Mouse (Mus musculus) telencephalon, adult 2 months (tissue): ENCODE measurements around the gene Arl14ep.
A peak's percentile ranks its signal among the peaks of the same experiment; 100 is the strongest.
"Not testable (repeated sequence)": the region's sequence is repeated elsewhere in the genome, so short reads cannot be mapped to it uniquely, and the experiment has no call there.

Source experiments
- DNase-seq: peaks from one replicate; pipeline ENCODE4 v3.0.0-alpha.2; 2011; ENCODE audit warnings: low read depth, low spot score

The Arl14ep gene

DNA sequence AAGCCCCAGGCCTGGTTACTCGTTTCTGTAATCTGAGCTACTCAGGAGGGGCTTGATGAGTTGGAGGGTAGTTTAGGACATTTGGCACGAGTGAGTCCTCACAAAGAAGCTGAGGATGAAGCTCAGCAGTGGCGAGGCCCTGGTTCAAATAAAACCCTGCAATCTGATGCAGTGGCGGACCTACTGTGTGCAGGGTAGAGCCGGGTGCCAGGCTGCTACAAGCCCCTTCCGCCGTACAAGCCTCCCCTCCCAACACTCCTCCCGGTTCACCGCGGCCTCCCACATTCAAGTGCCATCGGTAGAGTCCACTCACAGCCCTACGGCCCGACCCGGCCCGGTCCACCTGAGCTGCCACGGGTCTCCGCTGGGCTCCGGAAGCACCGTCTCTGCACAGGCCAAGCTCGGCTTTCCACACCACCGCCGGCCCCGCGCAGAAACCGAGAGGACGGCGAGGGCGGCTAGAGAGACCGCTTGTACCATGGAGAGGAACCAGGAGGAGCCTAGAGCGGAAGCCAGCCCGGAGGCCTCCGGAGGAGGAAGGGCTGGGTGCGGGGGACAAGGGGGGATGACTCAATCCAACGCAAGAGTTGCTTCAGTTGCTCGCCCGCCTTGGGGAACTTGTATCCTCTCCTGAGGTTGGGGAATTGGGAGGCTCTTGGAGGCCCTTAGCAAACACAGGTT, at the start of gene Arl14ep:
Gene Arl14ep, minus strand, starts transcription at position 466 of the 681 bp plus-strand sequence.
- DNase-seq = peak; percentile 85

DNA sequence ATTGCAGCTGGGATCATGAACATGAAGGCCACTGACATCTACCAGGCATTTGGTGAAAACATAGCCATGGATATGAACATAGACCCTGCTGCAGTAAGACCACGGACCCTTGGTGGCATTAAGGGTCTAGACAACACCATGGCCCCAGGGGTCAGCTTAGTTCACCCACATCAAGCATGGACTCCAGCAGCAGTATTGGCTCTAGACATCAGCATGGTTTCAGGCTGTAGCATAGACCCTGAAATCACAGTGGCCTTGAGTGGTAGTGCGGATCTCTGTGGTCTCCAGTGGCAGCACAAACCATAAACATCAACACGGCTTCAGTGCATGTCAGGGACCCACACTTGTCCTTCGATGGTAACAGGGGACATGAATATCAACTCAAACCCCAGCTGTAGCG, 48.5 kb upstream of the Arl14ep start:
- DNase-seq = no peak

DNA sequence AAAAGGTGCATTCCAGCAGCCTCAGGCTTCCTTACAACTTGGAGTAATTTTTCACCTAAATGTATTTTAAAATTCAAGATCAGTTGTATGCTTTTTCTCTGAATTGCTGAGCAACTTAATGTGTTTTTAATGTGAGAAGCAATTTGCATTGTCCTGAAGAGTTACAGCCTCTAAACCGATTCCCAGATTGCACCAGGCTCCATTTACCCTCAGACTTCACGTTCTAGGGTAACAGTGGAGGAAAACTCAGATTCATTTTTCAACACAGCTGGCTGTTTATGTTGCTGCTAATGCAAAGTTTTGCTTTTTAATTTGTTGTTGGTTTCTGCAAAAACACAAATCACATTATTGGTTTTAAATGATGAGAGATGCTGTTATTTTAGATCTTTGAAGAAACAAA, 45.1 kb upstream of the Arl14ep start:
- DNase-seq = no peak

DNA sequence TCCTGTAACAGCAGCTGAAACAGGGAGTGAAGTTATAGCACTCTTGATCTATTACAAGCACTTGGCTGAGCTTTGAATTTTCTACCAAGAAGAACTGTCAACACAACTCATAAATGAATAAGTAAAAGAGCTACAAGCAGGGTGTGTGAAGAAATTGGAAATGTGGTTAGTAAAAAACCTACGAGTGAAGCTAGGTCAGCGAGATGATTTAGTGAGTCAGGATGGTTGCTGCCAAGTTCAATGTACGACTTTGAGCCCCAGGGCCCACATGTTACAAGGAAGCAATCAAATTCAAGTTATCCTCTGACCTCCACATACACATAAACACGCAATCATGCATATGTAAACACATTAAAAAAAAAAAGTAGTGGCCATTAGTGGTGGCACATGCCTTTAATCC, 38.9 kb upstream of the Arl14ep start:
- DNase-seq = no peak

DNA sequence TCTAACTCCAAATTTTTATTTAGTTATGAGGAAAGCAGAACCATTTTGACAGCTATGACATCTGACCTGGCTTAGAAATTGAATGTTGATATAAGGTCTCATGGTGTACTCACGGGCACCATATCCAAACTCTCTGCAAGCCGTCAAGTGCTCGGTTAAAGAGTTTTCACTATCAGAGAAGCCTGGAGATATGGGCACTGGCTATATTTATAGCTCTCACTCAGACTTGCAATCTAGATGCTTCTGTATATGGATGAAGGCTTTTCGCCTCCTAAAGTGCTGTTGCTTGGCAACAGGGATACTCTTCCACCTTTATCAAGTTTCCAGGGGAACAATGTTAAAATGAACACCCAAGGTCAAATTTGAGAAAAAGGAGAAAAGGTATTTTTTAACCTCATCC, 38.1 kb upstream of the Arl14ep start:
- no peak for DNase-seq

DNA sequence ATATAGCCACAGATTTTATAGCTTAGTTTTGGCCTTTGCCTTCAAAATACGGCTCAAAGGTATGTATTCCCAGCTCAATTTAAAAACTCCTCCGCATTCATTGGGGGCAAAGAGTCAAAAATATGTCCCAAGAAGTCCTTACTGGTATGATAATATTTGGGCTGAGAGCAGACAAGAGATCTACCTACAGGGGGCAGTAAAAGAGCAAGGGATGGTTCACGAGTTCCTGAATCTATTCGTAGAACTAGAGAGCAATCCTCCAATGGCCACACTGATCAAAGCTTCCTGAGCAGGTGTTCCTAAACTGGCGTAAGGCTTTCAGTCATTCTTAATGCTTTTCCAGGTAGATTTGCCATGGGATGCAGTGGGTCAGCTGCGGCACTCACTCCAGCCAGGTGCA, 35.9 kb upstream of the Arl14ep start:
- no peak for DNase-seq

DNA sequence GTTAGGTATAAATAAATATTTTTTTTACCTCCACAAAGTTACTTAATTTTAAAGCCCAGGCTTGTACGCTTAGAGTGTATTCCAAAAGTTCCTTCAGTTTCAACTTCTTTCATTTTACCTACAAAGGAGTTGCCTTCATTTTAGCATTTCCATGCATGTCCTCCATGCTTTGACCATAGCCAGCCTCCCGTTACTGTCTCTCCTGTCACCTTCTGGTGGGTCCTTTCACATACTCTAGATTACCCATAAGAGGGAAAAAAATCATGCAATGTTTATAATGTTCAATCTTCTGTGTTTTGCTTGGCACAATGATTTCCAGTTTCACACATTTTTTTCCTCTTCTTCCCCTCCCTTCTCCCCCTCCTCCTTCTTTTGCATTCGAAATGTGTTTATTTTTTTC, 32.2 kb upstream of the Arl14ep start:
- no peak for DNase-seq

DNA sequence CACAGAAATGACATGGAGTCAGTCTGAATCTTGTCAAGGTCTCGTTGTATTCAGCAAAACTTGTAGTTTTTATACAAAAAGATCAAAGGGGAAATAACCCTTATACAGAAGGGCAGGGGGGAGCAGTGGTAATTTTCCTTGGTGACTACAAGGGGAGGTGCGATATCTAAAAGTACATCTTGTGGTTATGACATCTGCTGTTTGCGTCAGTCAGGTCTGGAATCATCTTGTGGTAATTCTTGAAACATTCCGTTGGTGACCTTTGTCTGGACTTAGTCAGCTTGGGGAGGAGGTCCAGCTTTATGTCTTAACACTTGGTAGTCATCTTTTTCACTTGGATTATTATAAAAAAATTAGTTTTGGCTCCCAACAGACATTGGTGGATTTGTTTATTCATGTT, 31.7 kb upstream of the Arl14ep start:
- not testable (repeated sequence) for DNase-seq

DNA sequence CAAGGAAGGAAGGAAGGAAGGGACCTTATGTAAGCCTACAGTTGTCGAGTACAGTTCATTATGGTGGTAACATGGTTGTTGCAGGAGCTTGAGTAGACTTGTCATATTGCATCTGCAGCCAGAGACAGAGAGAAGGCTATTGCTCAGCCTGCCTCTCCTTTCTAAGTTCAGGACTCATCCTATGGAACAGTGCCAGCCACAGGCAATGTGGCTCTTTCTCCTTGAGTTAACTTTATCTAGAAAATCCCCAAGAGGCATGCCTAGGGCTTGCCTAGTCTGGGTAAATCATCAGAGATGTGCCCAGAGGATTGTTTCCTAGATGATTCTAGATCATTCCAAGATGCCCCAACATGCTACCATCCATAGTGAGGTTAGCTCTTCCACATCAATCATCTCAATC, 17.0 kb upstream of the Arl14ep start:
- DNase-seq = no peak

DNA sequence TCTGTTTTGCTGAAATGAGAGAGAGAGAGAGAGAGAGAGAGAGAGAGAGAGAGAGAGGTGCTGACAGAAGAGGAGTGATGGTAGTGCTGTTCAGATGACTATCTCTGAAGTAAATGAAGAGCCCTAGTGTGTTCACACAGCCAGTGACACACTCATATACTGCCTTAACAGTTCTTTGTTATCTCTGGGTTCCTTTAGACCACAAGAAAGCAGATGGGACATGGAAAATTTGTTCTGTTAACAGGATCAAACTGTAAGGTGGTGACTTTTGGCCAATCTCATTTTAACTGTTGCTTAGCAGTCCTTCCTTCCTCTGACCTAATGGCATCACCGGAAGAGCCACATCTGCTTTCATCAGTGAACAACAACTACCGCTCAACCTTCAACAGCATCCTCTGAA, 10.7 kb upstream of the Arl14ep start:
- no peak for DNase-seq

DNA sequence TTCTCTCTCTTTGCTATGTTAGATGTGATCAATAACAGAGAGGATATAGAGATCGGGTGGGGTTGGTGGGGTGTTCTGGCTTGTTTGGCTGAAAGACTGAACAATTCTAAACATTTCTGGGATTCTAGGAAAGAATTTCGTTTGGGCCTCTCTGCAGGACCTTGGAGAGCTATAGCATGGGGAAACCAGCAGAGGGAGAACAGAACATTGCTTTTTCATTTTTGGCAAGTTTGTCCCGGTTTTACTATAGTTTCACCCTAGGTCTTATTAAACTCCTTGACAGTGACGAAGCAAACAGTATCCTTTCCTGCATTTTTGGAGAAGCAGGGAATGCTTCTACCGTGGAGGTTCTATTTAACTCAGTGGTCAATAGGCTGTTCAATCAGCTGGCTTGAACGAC, 8.3 kb upstream of the Arl14ep start:
- DNase-seq = no peak

DNA sequence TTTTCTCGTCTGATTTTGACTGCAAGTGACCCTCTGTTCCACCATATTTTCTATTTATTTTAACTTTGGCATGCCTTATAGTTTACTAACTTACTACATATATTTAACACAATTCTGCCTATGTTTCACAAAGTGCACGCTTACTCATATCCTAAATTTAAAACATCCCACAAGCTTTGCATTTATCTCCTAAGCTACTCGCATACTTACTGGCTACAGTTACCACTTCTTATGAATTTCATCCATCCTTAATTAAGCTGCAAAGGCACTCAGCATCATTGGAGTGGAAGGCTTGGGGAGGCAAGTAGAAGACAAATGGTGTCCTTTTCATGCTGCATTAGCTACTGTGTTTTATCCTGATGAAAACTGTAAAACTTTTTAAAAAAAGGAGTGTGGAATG, 2.2 kb upstream of the Arl14ep start:
- DNase-seq = peak; percentile 55

DNA sequence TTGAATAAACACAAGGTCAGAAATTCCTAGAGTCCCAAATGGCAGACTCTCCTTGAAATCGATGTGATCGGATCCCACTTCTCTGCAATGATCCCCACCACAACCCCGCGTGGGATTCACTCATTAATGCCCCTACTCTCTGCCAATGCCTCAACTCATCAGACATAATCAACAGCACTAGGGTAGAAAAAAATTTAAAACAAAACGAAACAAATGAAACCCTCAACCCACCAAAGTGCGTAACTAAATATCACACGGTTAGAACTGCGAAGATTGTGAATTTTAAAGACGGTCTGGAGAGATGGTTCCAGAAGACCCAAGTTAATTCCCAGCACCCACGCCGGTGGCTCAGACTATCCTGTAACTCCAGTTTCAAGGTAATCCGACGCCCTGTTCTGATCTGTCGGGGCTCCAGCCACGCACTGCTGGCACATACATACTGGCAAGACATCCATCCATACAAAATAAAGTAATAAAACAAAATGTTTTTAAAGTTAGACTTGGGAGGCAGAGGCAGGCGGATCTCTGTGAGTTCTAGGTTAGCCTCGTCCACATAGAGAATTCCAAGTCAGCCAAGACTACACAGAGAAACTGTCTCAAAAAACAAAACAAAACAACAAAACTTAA, 779 bp downstream of the Arl14ep start:
- DNase-seq = no peak

DNA sequence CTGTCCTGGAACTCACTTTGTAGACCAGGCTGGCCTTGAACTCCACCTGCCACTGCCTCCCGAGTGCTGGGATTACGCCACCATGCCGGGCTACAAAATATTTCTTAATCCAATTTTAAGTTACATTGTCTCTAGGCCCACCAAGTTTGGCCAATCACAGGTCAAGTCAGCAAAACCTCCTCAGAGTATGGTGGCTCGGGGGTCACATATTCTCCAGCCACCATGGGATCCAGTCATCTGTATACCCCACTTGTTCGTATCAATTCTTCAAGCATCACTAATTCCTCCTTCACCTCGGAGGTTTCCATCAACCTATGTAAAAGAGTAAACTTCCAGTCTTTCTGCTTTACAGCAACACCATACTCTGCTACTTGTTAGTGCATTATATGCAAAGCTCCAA, 1.4 kb downstream of the Arl14ep start:
- DNase-seq = no peak

DNA sequence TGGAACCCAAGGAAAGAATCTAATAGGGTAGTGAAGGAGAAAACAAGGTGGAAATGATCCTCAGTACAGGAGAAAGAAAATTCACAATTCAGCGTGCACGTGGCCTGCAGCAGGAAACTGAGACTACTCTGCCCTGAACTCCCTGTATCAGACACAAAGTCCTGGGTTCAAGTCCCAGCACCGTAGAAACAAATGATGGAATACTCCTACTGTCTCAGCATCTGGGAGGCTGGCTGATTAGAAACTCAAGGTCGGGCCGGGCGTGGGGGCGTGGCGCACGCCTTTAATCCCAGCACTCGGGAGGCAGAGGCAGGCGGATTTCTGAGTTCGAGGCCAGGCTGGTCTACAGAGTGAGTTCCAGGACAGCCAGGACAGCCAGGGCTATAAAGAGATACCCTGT, 3.3 kb downstream of the Arl14ep start:
- DNase-seq = no peak

DNA sequence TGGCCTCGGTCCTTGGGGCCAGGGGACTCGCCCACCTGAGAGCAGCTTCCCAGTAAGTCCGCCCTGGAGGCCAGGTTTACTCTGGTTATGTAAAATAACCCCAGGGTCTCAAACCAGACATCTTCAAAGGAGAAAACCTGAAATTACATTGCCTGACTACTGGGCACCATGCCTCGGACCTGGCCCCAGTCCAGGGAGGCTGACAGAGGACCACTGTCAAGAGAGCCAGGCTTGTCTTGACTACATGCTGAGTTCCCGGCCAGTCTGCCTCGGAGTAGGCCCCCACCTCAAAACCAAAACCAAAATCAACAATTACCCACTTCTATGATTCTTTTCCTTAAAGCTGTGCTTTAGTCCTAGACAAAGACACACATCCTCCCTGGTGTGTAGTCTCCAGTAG, 5.9 kb downstream of the Arl14ep start:
- DNase-seq = no peak

DNA sequence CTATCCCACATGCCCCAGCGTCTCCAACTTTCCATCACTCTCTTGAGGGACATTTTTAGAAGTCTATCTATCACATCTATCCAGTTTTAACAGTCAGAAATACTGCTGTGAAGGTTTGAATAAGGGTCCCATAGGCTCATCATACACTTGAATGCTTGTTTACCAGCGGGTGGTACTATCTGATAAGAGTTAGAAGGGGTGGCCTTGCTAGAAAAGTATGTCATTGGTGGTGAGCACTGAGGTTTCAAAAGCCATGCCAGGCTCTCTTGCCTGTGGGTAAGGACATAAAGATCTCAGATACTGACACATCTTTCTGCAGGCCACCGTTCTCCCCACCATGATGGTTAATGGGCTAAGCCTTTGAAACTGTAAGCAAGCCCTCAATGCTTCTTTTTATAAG, 10.7 kb downstream of the Arl14ep start:
- DNase-seq = no peak

DNA sequence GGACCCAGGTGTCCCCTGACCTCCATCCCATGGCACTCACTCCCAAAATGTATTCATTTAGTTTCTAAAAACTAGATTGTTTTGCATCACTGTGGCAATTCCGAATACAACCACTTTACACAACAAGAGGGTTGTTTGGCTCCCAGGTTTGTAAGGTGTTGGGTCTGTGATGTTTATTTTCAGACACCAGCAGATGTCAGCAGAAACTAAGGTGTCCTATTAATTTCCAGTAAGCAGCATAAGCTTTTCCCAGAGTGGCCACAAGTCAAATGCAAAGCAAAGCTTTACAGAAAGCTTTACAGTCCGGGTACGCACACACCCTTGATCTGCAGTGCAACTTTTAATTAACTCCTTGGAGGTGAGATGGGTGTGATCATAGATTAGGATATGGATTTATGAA, 12.6 kb downstream of the Arl14ep start:
- DNase-seq = no peak

DNA sequence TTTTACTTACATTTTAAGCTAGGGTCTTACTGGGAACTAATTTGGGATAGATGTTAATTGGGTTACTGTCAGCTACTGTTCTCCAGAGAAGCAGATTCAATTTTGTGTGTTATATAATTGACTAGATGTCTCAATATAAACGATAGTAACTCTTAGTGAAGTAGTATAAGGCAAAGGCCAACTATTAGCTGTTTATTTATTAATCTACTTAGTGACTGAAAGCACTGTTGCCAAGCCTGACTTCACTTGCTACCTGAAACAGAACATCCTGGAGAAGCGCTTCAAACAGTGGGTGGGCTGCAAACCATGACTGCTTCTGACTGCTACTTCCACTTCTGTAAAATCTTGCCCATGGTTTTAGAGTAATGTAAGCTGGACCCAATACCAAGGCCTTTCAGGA, 13.2 kb downstream of the Arl14ep start:
- no peak for DNase-seq

DNA sequence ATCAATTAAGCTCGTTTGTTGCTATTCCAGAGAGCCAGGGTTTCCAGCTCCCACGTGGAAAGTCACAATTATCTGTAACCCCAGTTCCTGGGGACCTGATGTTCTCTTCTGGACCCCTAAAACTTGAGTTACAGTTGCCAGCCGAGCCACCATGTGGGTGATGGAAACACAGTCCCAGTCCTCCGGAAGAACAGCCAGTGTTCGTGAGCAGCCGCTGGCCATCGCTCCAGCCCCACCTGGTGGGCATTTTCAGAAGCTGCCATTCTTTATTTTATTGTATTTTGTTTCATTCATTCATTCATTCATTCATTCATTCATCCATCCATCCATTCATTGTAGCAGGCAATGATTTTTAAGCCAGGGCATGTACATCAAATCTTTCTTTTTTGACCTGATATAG, 14.0 kb downstream of the Arl14ep start:
- no peak for DNase-seq

DNA sequence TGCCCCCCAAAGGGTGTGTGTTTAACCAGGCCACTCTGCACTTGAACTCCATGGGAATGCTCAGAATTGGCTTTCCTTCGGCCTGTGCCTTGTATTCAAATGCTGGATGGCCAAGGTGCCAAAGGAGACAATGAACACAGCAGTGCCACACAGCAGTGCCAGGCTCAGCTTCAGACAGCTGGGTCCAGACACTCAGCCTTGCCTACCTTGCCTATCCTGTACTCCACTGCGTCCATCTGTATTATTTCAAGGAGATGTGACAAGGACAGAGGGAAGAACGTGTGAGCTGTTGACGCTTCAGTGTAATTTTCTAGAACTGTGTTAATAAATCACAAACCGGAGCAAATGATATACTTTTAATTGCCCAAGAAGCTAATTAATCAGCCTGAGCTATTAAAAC, 14.8 kb downstream of the Arl14ep start:
- no peak for DNase-seq

DNA sequence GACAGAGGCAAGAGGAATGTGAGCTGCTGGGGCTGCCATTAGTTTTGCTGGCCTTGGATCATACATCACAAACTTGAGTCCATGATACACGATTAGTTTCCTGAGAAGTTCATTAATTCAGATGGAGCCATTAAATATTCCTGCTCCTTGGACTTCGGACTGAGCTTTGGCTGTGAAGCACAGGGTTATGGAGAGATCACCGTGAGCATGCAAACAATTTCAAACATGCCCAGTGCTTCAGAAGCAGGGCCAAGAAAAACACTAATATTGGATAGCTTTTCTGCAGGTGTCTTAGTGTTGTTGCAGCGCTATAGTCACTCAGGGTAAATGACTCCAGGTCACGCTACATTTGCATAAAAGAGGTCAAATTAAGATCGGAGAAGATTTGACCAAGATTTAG, 15.3 kb downstream of the Arl14ep start:
- no peak for DNase-seq

DNA sequence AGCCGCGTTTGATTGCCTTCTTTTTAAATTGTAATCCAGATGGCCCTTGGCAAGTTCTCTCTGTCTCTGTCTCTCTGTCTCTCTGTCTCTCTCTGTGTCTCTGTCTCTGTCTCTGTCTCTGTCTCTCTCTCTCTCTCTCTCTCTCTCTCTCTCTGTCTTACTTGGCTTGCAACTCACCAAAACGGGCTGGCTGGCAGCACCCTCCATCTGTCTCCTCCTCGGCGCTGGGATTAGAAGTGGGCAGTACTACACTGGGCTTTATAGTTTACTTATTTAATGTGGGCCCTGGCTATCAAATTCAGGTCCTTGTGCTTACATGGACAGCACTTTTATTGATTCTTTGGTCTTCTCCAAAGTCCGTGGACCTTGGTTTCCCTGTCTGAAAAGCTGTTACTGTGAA, 18.1 kb downstream of the Arl14ep start:
- no peak for DNase-seq

DNA sequence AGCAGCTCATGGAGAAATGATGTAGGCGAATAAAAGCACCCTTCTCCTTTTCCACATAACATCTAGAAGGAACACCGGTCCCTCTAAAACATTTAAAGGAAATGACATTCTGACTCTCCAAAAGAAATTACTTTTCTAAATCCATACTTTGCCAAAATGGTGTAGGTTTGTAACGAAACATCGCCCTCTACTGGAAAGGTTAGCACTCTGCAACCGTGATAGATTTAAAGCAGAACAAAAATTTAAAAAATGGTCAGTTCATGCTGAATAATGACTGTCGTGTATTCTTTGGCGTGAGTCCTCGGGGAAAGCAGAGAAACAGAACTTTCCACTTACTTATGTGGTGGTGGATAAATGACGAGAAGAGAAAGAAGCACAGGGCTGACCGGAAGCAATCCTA, 18.6 kb downstream of the Arl14ep start:
- peak; percentile 27 for DNase-seq
